In genomic region chr5:64158501-64158900, GRCm38 (mm10) we compare ENCODE assay signal across 11 mouse cellular contexts. TPM values are rescaled to one million over a fixed set of nuclear protein-coding genes. Genes with fewer than 3 reads are reported as not detected.
A peak's percentile ranks its signal among the peaks of the same experiment; 100 is the strongest.
DNase-seq lines count a peak whose midpoint lies in the region; ATAC-seq and TF ChIP-seq lines count a peak whose summit lies in the region.
"Had no signal": no experiment of that assay in that cellular context is flagged by ENCODE, and none has a peak within 500 bp of the region (broad histone marks: within the 10 kb centered on the region; RNA-seq: fewer than 3 reads in every experiment).

No protein-coding gene starts in this region.

- no peak for DNase-seq in gastrocnemius, adult 2 months
- no peak for DNase-seq in gastrocnemius, postnatal 14 days
- DNase-seq in retina, postnatal 1 day = peak; percentile 21
- no peak for DNase-seq in retina, embryonic 14.5 days (ENCODE audit: low spot score)
- no peak for DNase-seq in liver, embryonic 14.5 days (ENCODE audit: low read depth in 3 of 3, low spot score in 3 of 3)
- DNase-seq in urinary bladder, adult 18-20 months (ENCODE audit: low spot score in 2 of 2) = no peak
- no peak for DNase-seq in spleen, postnatal 36 days (ENCODE audit: low spot score in 2 of 2)
- DNase-seq: adrenal gland, postnatal 36 days; kidney, adult 2 months had no signal

- H3K4me3 ChIP-seq in gastrocnemius, adult 2 months = peak overlapping the region; percentile 90
- H3K4me3 ChIP-seq in liver, embryonic 14.5 days (ENCODE audit: insufficient read depth in 1 of 2, low read depth in 2 of 2, low read length in 2 of 2) = peak overlapping the region in 1 of 2 experiments; percentile 16; a peak in 1 of 4 replicates

- intact Hi-C loops in gastrocnemius, adult 2 months (cut with DNase I) = no loop called here
- intact Hi-C loops in gastrocnemius, postnatal 14 days (cut with DNase I; ENCODE audit: low total_unique reads) = no loop called here

- peak overlapping the region; percentile 96; the same call in 1 of the 2 replicates for H3K27ac ChIP-seq in gastrocnemius, adult 2 months
- no peak overlapping the region for H3K27ac ChIP-seq in liver, embryonic 14.5 days
- H3K27ac ChIP-seq: embryonic facial prominence, embryonic 13.5 days had no signal

- H3K9ac ChIP-seq in liver, embryonic 14.5 days (replicated peaks) = no peak overlapping the region

- no peak for TF ChIP-seq CTCF in gastrocnemius, adult 2 months (IDR thresholded peaks at IDR 0.05)
- TF ChIP-seq CTCF in liver, embryonic 14.5 days (IDR thresholded peaks at IDR 0.05; ENCODE audit: low read depth) = no peak

- TF ChIP-seq EP300 in liver, embryonic 14.5 days (IDR thresholded peaks at IDR 0.05; ENCODE audit: low read depth) = no peak

- H3K36me3 ChIP-seq in liver, embryonic 14.5 days (replicated peaks; ENCODE audit: control insufficient read depth, insufficient read depth, low read depth) = no peaks in the 10 kb centered on the region
- H3K36me3 ChIP-seq: embryonic facial prominence, embryonic 13.5 days had no signal

- peaks cover 5% of the 10 kb centered on the region; the same call in 1 of the 2 replicates for H3K27me3 ChIP-seq in liver, embryonic 14.5 days (ENCODE audit: control insufficient read depth, insufficient read depth, low read length)

- peak overlapping the region; percentile 100 for H3K4me2 ChIP-seq in liver, embryonic 14.5 days (ENCODE audit: low read depth)

- no peaks in the 10 kb centered on the region for H3K9me3 ChIP-seq in liver, embryonic 14.5 days (ENCODE audit: control insufficient read depth, low read length)
- H3K9me3 ChIP-seq: embryonic facial prominence, embryonic 13.5 days had no signal

- peaks cover 36% of the 10 kb centered on the region in 2 experiments for H3K4me1 ChIP-seq in liver, embryonic 14.5 days (replicated peaks; ENCODE audit: control insufficient read depth in 2 of 2, insufficient read depth in 2 of 2, low read length in 1 of 2)

- no peak for ATAC-seq in liver, embryonic 14.5 days (ENCODE audit: insufficient read depth)
- ATAC-seq in activated CD4-positive, CD25-positive, alpha-beta regulatory T cell, adult 4 months = no peak

- WGBS in liver, embryonic 14.5 days (ENCODE audit: insufficient replicate concordance) = 22% methylated on average over 4 of the region's 4 CpGs

RNA-seq across cellular contexts. Expression of gene Tbc1d1, which starts 2.4 kb away (rescaled TPM):
- total RNA-seq in gastrocnemius, adult 2 months (2021) = 10 to 100 TPM; 46.4 to 46.9 TPM
- total RNA-seq in gastrocnemius, postnatal 14 days (2021) = 10 to 100 TPM; 29.9 to 39.6 TPM
- polyA plus RNA-seq in liver, embryonic 14.5 days (2012; rRNA removed) = 3.5 and 4.8 TPM in 2 replicates
- 5.6 and 6.7 TPM in 2 replicates for polyA plus RNA-seq in liver, embryonic 14.5 days (2014; fragmentation: Nextera tagmentation; extraction: Ambion mirVana)
- polyA plus RNA-seq in activated CD4-positive, CD25-positive, alpha-beta regulatory T cell, adult 4 months (2017; shearing (Covaris generic)) = 10 to 100 TPM; 36.6 to 37.7 TPM
